Mouse (Mus musculus) CH12.LX (cell line): ENCODE data around the gene Zfp579. TPM values are rescaled to one million over a fixed set of nuclear protein-coding genes. Genes with fewer than 3 reads are reported as not detected.

ENCODE experiments used
- DNase-seq: peaks from one replicate; pipeline ENCODE4 v3.0.0-alpha.2; 2013; ENCODE audit errors: extremely low read depth
- H3K27ac ChIP-seq: 2 replicates; pipeline ENCODE4 v1.5.1; 2012; ENCODE audit warnings: low read depth, mild to moderate bottlenecking, control low read depth, moderate library complexity; ENCODE audit not compliant: insufficient read depth
- H3K27me3 ChIP-seq: replicated peaks from 2 replicates; pipeline ENCODE3; 2012; ENCODE audit warnings: inconsistent platforms
- H3K36me3 ChIP-seq, 2 experiments: replicated peaks in 1 of 2; 2 replicates each; pipeline versions ENCODE3 to v1.6.1; 2012; ENCODE audit warnings: inconsistent platforms in 1 of 2, low read length in 1 of 2, mild to moderate bottlenecking in 1 of 2, mixed read lengths in 1 of 2, moderate library complexity in 1 of 2; ENCODE audit not compliant: control insufficient read depth in 1 of 2, insufficient read depth in 1 of 2
- H3K4me1 ChIP-seq, 2 experiments: 2 replicates each; pipeline ENCODE4 v1.6.1; 2012; ENCODE audit warnings: inconsistent platforms in 1 of 2, moderate library complexity in 1 of 2; ENCODE audit not compliant: insufficient read depth in 2 of 2, control insufficient read depth in 1 of 2
- H3K4me2 ChIP-seq: 2 replicates; pipeline ENCODE4 v1.6.1; 2012; ENCODE audit warnings: low read depth, mild to moderate bottlenecking, control low read depth; ENCODE audit not compliant: poor library complexity, insufficient read depth, severe bottlenecking
- H3K4me3 ChIP-seq, 3 experiments: fragments of 150-350 bp in 1 of 3; sonication (generic) in 1 of 3; replicated peaks in 1 of 3; 2 replicates each; pipeline versions ENCODE3 to v1.5.1; 2011 to 2012; ENCODE audit warnings: low read depth in 2 of 3, low read length in 2 of 3, mild to moderate bottlenecking in 2 of 3, moderate library complexity in 2 of 3, control low read depth in 1 of 3, improper control_type of control experiment in 1 of 3, inconsistent platforms in 1 of 3, mixed read lengths in 1 of 3; ENCODE audit not compliant: poor library complexity in 1 of 3
- H3K79me2 ChIP-seq: replicated peaks from 2 replicates; pipeline ENCODE4 v1.6.1; 2012; ENCODE audit warnings: mild to moderate bottlenecking, moderate library complexity; ENCODE audit not compliant: control insufficient read depth, poor library complexity, insufficient read depth, severe bottlenecking; ENCODE audit errors: extremely low read depth
- H3K9ac ChIP-seq: 2 replicates; pipeline ENCODE4 v1.6.1; 2012; ENCODE audit warnings: low read depth, mild to moderate bottlenecking, control low read depth, moderate library complexity; ENCODE audit not compliant: insufficient read depth
- H3K9me3 ChIP-seq: replicated peaks from 2 replicates; pipeline ENCODE3; 2012; ENCODE audit warnings: low read length, inconsistent platforms, mixed read lengths
- CHD1 ChIP-seq: IDR thresholded peaks from 2 replicates; pipeline ENCODE4 v1.6.1; 2012; ENCODE audit warnings: low read depth, low read length, improper control_type of control experiment, inconsistent platforms
- CTCF ChIP-seq, 2 experiments: IDR thresholded peaks in 1 of 2; conservative IDR thresholded peaks in 1 of 2; 2 replicates each; pipeline ENCODE4 v1.5.1; 2011 to 2012; ENCODE audit warnings: low read depth in 2 of 2, low read length in 2 of 2, improper control_type of control experiment in 1 of 2, inconsistent platforms in 1 of 2, mild to moderate bottlenecking in 1 of 2, moderate library complexity in 1 of 2
- E2F4 ChIP-seq: IDR thresholded peaks from 2 replicates; pipeline ENCODE4 v1.6.1; 2011; ENCODE audit warnings: low read depth, low read length, improper control_type of control experiment; ENCODE audit not compliant: insufficient replicate concordance
- EP300 ChIP-seq: IDR thresholded peaks from 2 replicates; pipeline ENCODE4 v1.6.1; 2011; ENCODE audit warnings: low read length, improper control_type of control experiment
- MAFK ChIP-seq: IDR thresholded peaks from 2 replicates; pipeline ENCODE4 v1.6.1; 2011; ENCODE audit warnings: low read length, improper control_type of control experiment; ENCODE audit not compliant: insufficient replicate concordance
- MAZ ChIP-seq: IDR thresholded peaks from 2 replicates; pipeline ENCODE4 v1.6.1; 2012; ENCODE audit warnings: low read depth, mild to moderate bottlenecking, inconsistent platforms, low read length, improper control_type of control experiment, moderate library complexity
- MYC ChIP-seq: IDR thresholded peaks from 2 replicates; pipeline ENCODE4 v1.6.1; 2011; ENCODE audit warnings: low read depth, mild to moderate bottlenecking, improper control_type of control experiment, low read length
- NELFE ChIP-seq: IDR thresholded peaks from 2 replicates; pipeline ENCODE4 v1.6.1; 2011; ENCODE audit warnings: low read depth, low read length, improper control_type of control experiment
- NRF1 ChIP-seq: IDR thresholded peaks from 2 replicates; pipeline ENCODE4 v1.6.1; 2014; ENCODE audit warnings: low read depth, mild to moderate bottlenecking, inconsistent platforms, low read length, improper control_type of control experiment, moderate library complexity
- POLR2A ChIP-seq: IDR thresholded peaks from 2 replicates; pipeline ENCODE4 v1.6.1; 2011; ENCODE audit warnings: low read depth, mild to moderate bottlenecking, improper control_type of control experiment, low read length
- RAD21 ChIP-seq: IDR thresholded peaks from 2 replicates; pipeline ENCODE4 v1.6.1; 2011; ENCODE audit warnings: low read depth, mild to moderate bottlenecking, low read length, improper control_type of control experiment, moderate library complexity
- TBP ChIP-seq: conservative IDR thresholded peaks from 2 replicates; pipeline ENCODE4 v1.6.1; 2011; ENCODE audit warnings: low read depth, low read length, improper control_type of control experiment
- TCF12 ChIP-seq: IDR thresholded peaks from 2 replicates; pipeline ENCODE4 v1.6.1; 2014; ENCODE audit warnings: low read depth, mild to moderate bottlenecking, inconsistent platforms, low read length, improper control_type of control experiment
- USF2 ChIP-seq: conservative IDR thresholded peaks from 2 replicates; pipeline ENCODE4 v1.6.1; 2011; ENCODE audit warnings: low read depth, low read length, improper control_type of control experiment
- dilution Hi-C: fragments of 300-500 bp; cut with MboI; formaldehyde crosslinking; loops from 2 replicates; pipeline ENCODE4 v1.14.3; 2020; ENCODE audit warnings: low sequenced_read_pairs; ENCODE audit not compliant: extremely low pct_unique_long_range_greater_than_20kb, extremely low pct_ligation_motif_present
- in situ Hi-C: fragments of 300-500 bp; cut with MboI; formaldehyde crosslinking; loops from 3 replicates; pipeline ENCODE4 v1.14.3; 2019; ENCODE audit warnings: low sequenced_read_pairs, low pct_ligation_motif_present, low pct_unique_long_range_greater_than_20kb, mixed read lengths
- polyA plus RNA-seq: library from polyadenylated mRNA; unstranded; fragments of >175 nt; gene quantifications from 2 replicates; pipeline ENCODE4 v1.2.1, GENCODE M21; 2012; ENCODE audit warnings: low read depth; ENCODE audit not compliant: insufficient read length
- total RNA-seq, 2 experiments: library from RNA; depleted of rRNA; stranded (reverse); fragments of 300-350 nt in 1 of 2; fragments of >200 nt in 1 of 2; gene quantifications; 2 replicates each; pipeline ENCODE4 v1.2.3; 2012 to 2014

Gene Zfp579
- total and polyA plus RNA-seq, 3 experiments: 1.0 to 11.3 (median 2.8) TPM

DNA sequence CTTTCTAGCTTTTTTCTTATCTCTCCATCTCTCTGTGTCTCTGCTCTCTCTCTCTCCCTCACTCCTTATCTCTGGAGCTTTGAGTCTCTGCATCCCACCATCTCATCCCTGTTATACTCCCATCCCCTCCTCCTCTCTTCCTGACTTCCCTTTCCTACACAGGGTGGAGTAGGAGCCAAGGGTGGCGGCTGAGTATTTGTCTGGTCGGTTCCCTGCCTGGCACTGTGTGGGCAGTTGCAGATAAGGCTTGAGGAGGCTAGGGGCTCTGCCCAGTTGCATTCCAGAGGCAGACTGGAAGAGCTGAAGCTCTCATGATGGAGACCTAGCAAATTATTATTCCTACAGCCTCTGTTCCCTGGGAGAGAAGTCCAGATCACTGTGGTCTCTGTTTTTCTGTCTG, 7.7 kb downstream of the Zfp579 start:
- no peak for TF ChIP-seq USF2
- no peak for TF ChIP-seq MYC
- TF ChIP-seq MAFK: no peak
- no peak for TF ChIP-seq CHD1
- TF ChIP-seq CTCF (conservative IDR thresholded peaks at IDR 0.05 in 1 of 2, IDR thresholded peaks at IDR 0.05 in 1 of 2; ENCODE audit: low read depth in 2 of 2, low read length in 2 of 2): no peak
- TF ChIP-seq TBP: no peak
- TF ChIP-seq E2F4: no peak
- no peak for TF ChIP-seq EP300
- peaks cover 10% of the 10 kb centered on the region for H3K9me3 ChIP-seq
- dilution Hi-C loops: no loop called here

DNA sequence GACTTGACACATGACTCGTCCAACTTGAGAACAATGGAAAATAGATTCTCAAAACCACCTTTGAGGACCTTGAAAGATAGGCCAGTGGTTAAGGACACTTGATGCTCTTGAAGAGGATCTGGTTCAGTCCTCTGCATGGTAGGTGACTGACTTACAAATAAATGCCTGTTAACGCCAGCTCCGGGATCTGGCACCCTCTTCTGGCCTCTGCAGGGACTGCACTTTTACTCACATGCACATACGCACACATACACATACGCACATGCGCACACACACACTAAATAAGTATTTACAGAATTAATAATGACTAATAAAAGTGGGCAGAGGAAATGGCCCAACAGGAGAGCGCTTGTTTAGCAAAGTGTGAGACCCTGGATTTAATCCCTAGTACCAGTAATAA, 19.1 kb downstream of the Zfp579 start:
- H3K4me1 ChIP-seq: 0 out of 4 replicates have a peak, but pooled peaks cover 2 to 6% of the 10 kb centered on the region in 2 experiments
- H3K36me3 ChIP-seq: no peaks in the 10 kb centered on the region
- no peak overlapping the region for H3K4me3 ChIP-seq
- H3K79me2 ChIP-seq: no peaks in the 10 kb centered on the region
- H3K4me2 ChIP-seq: no peak overlapping the region
- peaks cover 8% of the 10 kb centered on the region for H3K9me3 ChIP-seq
- TF ChIP-seq MAZ (no peak), NELFE (no peak), CTCF (conservative IDR thresholded peaks at IDR 0.05 in 1 of 2, IDR thresholded peaks at IDR 0.05 in 1 of 2; ENCODE audit: low read depth in 2 of 2, low read length in 2 of 2) (peak in 1 of 2 experiments; percentile 42; a peak in 2 of 4 replicates)
- H3K27ac ChIP-seq: no peak overlapping the region
- H3K9ac ChIP-seq: no peak overlapping the region
- dilution Hi-C loops: no loop called here
- H3K27me3 ChIP-seq: peaks cover 41% of the 10 kb centered on the region
- DNase-seq: no peak
- in situ Hi-C loops: no loop called here

More for the DNA sequence above, 7.7 kb downstream of the Zfp579 start:
- Histone ChIP-seq H3K4me3 (no peak overlapping the region), H3K9ac (no peak overlapping the region), H3K36me3 (peaks cover 5 to 11% of the 10 kb centered on the region in 2 experiments), H3K79me2 (no peaks in the 10 kb centered on the region), H3K4me2 (no peak overlapping the region), H3K27ac (no peak overlapping the region), H3K27me3 (peaks cover 49% of the 10 kb centered on the region), H3K4me1 (no peaks in the 10 kb centered on the region)
- DNase-seq: no peak
- in situ Hi-C loops: no loop called here

DNA sequence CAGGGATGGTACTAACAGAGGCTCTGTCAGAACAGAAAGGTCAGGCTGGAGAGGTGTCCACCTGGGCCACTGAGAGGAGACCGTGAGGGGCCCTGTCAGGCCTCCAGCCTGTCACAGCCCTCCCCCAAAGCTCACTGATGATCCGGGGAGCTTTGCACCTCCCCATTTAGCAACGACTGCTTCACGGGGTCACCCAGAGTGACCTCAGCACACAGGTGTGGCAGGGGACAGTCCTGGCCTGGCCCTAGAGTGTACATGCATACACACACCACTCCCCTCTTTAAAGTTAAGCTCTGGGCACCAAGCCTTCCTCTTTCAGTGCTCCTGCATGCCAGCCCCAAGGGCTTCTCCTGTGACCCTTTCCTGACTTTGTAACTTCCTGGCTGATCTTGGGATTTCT, 20.5 kb downstream of the Zfp579 start:
- Histone ChIP-seq H3K4me3 (no peak overlapping the region), H3K36me3 (no peaks in the 10 kb centered on the region), H3K79me2 (no peaks in the 10 kb centered on the region), H3K9me3 (peaks cover 8% of the 10 kb centered on the region), H3K27me3 (peaks cover 50% of the 10 kb centered on the region), H3K4me1 (0 out of 4 replicates have a peak, but pooled peaks cover 2 to 6% of the 10 kb centered on the region in 2 experiments), H3K4me2 (no peak overlapping the region), H3K9ac (no peak overlapping the region), H3K27ac (no peak overlapping the region)
- DNase-seq: no peak
- in situ Hi-C loops (no loop called here), dilution Hi-C loops (no loop called here)
- no peak for TF ChIP-seq CHD1
- no peak for TF ChIP-seq NRF1
- no peak for TF ChIP-seq POLR2A
- TF ChIP-seq TCF12: no peak
- no peak for TF ChIP-seq RAD21
